Mouse (Mus musculus) MEL (cell line): ENCODE results near the gene Fhl3. TPM values are rescaled to one million over a fixed set of nuclear protein-coding genes. Genes with fewer than 3 reads are reported as not detected.

ENCODE experiments used
- DNase-seq: peaks from one replicate; pipeline ENCODE4 v3.0.0; 2011; ENCODE audit warnings: low read depth, low spot score
- H3K27ac ChIP-seq: 2 replicates; pipeline ENCODE4 v1.5.1; 2012; ENCODE audit warnings: low read depth, mild to moderate bottlenecking, control low read depth, low read length, moderate library complexity; ENCODE audit not compliant: control insufficient read depth
- H3K27me3 ChIP-seq, 2 experiments: fragments of 150-350 bp in 1 of 2; sonication (generic) in 1 of 2; 2 replicates each; pipeline ENCODE4 v1.6.1; 2012; ENCODE audit warnings: low read length in 2 of 2, mild to moderate bottlenecking in 2 of 2, improper control_type of control experiment in 1 of 2, moderate library complexity in 1 of 2; ENCODE audit not compliant: insufficient read depth in 2 of 2, control insufficient read depth in 1 of 2
- H3K36me3 ChIP-seq, 2 experiments: 2 replicates each; pipeline ENCODE4 v1.6.1; 2012 to 2014; ENCODE audit warnings: low read length in 2 of 2, improper control_type of control experiment in 1 of 2, inconsistent platforms in 1 of 2, mild to moderate bottlenecking in 1 of 2; ENCODE audit not compliant: insufficient read depth in 2 of 2, control insufficient read depth in 1 of 2
- H3K4me1 ChIP-seq, 2 experiments: fragments of 150-350 bp in 1 of 2; sonication (generic) in 1 of 2; 2 replicates each; pipeline ENCODE4 v1.6.1; 2012; ENCODE audit warnings: low read length in 2 of 2, improper control_type of control experiment in 1 of 2, mild to moderate bottlenecking in 1 of 2; ENCODE audit not compliant: insufficient read depth in 2 of 2, control insufficient read depth in 1 of 2
- H3K4me3 ChIP-seq, 2 experiments: fragments of 150-350 bp in 1 of 2; sonication (generic) in 1 of 2; 2 replicates each; pipeline ENCODE4 v1.5.1; 2012; ENCODE audit warnings: low read depth in 2 of 2, low read length in 2 of 2, mild to moderate bottlenecking in 2 of 2, moderate library complexity in 2 of 2, control low read depth in 1 of 2, improper control_type of control experiment in 1 of 2; ENCODE audit not compliant: control insufficient read depth in 1 of 2, insufficient read depth in 1 of 2
- H3K79me2 ChIP-seq: 2 replicates; pipeline ENCODE4 v1.6.1; 2012; ENCODE audit warnings: mild to moderate bottlenecking, low read length, moderate library complexity; ENCODE audit not compliant: control insufficient read depth, poor library complexity, insufficient read depth
- H3K9ac ChIP-seq: 2 replicates; pipeline ENCODE4 v1.6.1; 2012; ENCODE audit warnings: low read depth, mild to moderate bottlenecking, control low read depth, low read length, moderate library complexity; ENCODE audit not compliant: control insufficient read depth, poor library complexity, severe bottlenecking
- H3K9me3 ChIP-seq: fragments of 150-350 bp; sonication (generic); replicated peaks from 2 replicates; pipeline ENCODE4 v1.6.1; 2012; ENCODE audit warnings: mild to moderate bottlenecking, low read length, improper control_type of control experiment, moderate library complexity; ENCODE audit not compliant: insufficient read depth
- BHLHE40 ChIP-seq: IDR thresholded peaks from 2 replicates; pipeline ENCODE4 v1.6.1; 2012; ENCODE audit warnings: low read depth, mild to moderate bottlenecking, inconsistent platforms, low read length, improper control_type of control experiment, borderline replicate concordance
- CTCF ChIP-seq, 3 experiments: IDR thresholded peaks in 2 of 3; conservative IDR thresholded peaks in 1 of 3; 2 replicates each; pipeline ENCODE4 v1.5.1; 2011 to 2012; ENCODE audit warnings: low read length in 3 of 3, low read depth in 2 of 3, mild to moderate bottlenecking in 2 of 3, improper control_type of control experiment in 1 of 3, inconsistent platforms in 1 of 3, mixed read lengths in 1 of 3, moderate library complexity in 1 of 3; ENCODE audit not compliant: control insufficient read depth in 1 of 3, insufficient read depth in 1 of 3, poor library complexity in 1 of 3, severe bottlenecking in 1 of 3
- ELF1 ChIP-seq: IDR thresholded peaks from 2 replicates; pipeline ENCODE4 v1.6.1; 2014; ENCODE audit warnings: low read depth, mild to moderate bottlenecking, inconsistent platforms, low read length, improper control_type of control experiment, moderate library complexity
- ETS1 ChIP-seq: IDR thresholded peaks from 2 replicates; pipeline ENCODE4 v1.6.1; 2012; ENCODE audit warnings: low read depth, mild to moderate bottlenecking, inconsistent platforms, low read length, improper control_type of control experiment, moderate library complexity
- HCFC1 ChIP-seq: IDR thresholded peaks from 2 replicates; pipeline ENCODE4 v1.6.1; 2012; ENCODE audit warnings: low read depth, mild to moderate bottlenecking, inconsistent platforms, low read length, improper control_type of control experiment, moderate library complexity
- MEF2A ChIP-seq: IDR thresholded peaks from 2 replicates; pipeline ENCODE4 v1.6.1; 2014; ENCODE audit warnings: low read depth, mild to moderate bottlenecking, inconsistent platforms, low read length, improper control_type of control experiment; ENCODE audit not compliant: poor library complexity, insufficient replicate concordance, severe bottlenecking; ENCODE audit errors: extremely low read depth
- MXI1 ChIP-seq: IDR thresholded peaks from 2 replicates; pipeline ENCODE4 v1.6.1; 2011; ENCODE audit warnings: mild to moderate bottlenecking, low read depth, low read length, improper control_type of control experiment
- MYB ChIP-seq: IDR thresholded peaks from 2 replicates; pipeline ENCODE4 v1.6.1; 2011; ENCODE audit warnings: mild to moderate bottlenecking, low read depth, low read length, improper control_type of control experiment
- NELFE ChIP-seq: IDR thresholded peaks from 2 replicates; pipeline ENCODE4 v1.6.1; 2011; ENCODE audit warnings: low read depth, low read length, improper control_type of control experiment
- NRF1 ChIP-seq: IDR thresholded peaks from 2 replicates; pipeline ENCODE4 v1.6.1; 2014; ENCODE audit warnings: low read depth, mild to moderate bottlenecking, inconsistent platforms, low read length, improper control_type of control experiment, moderate library complexity; ENCODE audit not compliant: poor library complexity, insufficient read depth, severe bottlenecking
- POLR2AphosphoS5 ChIP-seq: IDR thresholded peaks from 2 replicates; pipeline ENCODE4 v1.6.1; 2012; ENCODE audit warnings: low read depth, borderline replicate concordance, mild to moderate bottlenecking, inconsistent platforms, low read length, moderate library complexity, mixed read lengths
- RAD21 ChIP-seq: IDR thresholded peaks from 2 replicates; pipeline ENCODE4 v1.6.1; 2011; ENCODE audit warnings: mild to moderate bottlenecking, low read depth, low read length, improper control_type of control experiment
- SIN3A ChIP-seq: IDR thresholded peaks from 2 replicates; pipeline ENCODE4 v1.6.1; 2012; ENCODE audit warnings: low read length, improper control_type of control experiment, inconsistent platforms
- SMC3 ChIP-seq: IDR thresholded peaks from 2 replicates; pipeline ENCODE4 v1.6.1; 2011; ENCODE audit warnings: low read depth, low read length, improper control_type of control experiment
- TAL1 ChIP-seq: IDR thresholded peaks from 2 replicates; pipeline ENCODE4 v1.6.1; 2012; ENCODE audit warnings: mild to moderate bottlenecking, inconsistent platforms, low read length, moderate library complexity, mixed read lengths
- TBP ChIP-seq: IDR thresholded peaks from 2 replicates; pipeline ENCODE4 v1.8.0; 2011; ENCODE audit warnings: low read depth, low read length, improper control_type of control experiment
- UBTF ChIP-seq: IDR thresholded peaks from 2 replicates; pipeline ENCODE4 v1.6.1; 2012; ENCODE audit warnings: low read depth, mild to moderate bottlenecking, inconsistent platforms, low read length, improper control_type of control experiment, moderate library complexity, borderline replicate concordance; ENCODE audit not compliant: insufficient read depth
- USF2 ChIP-seq, 2 experiments: IDR thresholded peaks; 2 replicates each; pipeline ENCODE4 v1.6.1; 2011 to 2012; ENCODE audit warnings: improper control_type of control experiment in 2 of 2, low read length in 2 of 2, borderline replicate concordance in 1 of 2, inconsistent platforms in 1 of 2, low read depth in 1 of 2, mild to moderate bottlenecking in 1 of 2; ENCODE audit not compliant: insufficient read depth in 1 of 2
- ZC3H11A ChIP-seq: IDR thresholded peaks from 2 replicates; pipeline ENCODE4 v1.6.1; 2012; ENCODE audit warnings: low read depth, mild to moderate bottlenecking, inconsistent platforms, low read length, improper control_type of control experiment
- polyA plus RNA-seq, 2 experiments: library from polyadenylated mRNA; stranded (reverse) in 1 of 2; unstranded in 1 of 2; fragments of >175 nt in 1 of 2; fragments of >200 nt in 1 of 2; gene quantifications; 2 replicates each; pipeline versions ENCODE4 v1.2.1 to v1.2.4; 2012; ENCODE audit warnings: low replicate concordance in 2 of 2, low read depth in 1 of 2; ENCODE audit not compliant: insufficient read length in 2 of 2, insufficient read depth in 1 of 2, missing spikeins in 1 of 2
- total RNA-seq: library from RNA; depleted of rRNA; stranded (reverse); fragments of 300-350 nt; gene quantifications from 2 replicates; pipeline ENCODE4 v1.2.3, GENCODE M21; 2012

Gene Fhl3
- total and polyA plus RNA-seq, 3 experiments, result 5.6 to 13.8 TPM; not detected in 1

GRCm38 (mm10) chr4:124709961-124710446 is 9.5 kb downstream of the Fhl3 start:
- H3K79me2 ChIP-seq, result peaks cover 4% of the 10 kb centered on the region
- peak overlapping the region; percentile 25; the same call in 1 of the 2 replicates for H3K27ac ChIP-seq
- peaks cover 0 to 17% of the 10 kb centered on the region in 2 experiments; a peak in 2 of 4 replicates for H3K4me1 ChIP-seq
- H3K9me3 ChIP-seq, result no peaks in the 10 kb centered on the region
- no peak overlapping the region for H3K4me3 ChIP-seq
- peaks cover 0 to 8% of the 10 kb centered on the region in 2 experiments; a peak in 2 of 4 replicates for H3K36me3 ChIP-seq
- no peak for DNase-seq
- H3K9ac ChIP-seq, result peak overlapping the region; percentile 0; the same call in 1 of the 2 replicates
- no peak for TF ChIP-seq TBP
- TF ChIP-seq TAL1, result no peak
- no peaks in the 10 kb centered on the region for H3K27me3 ChIP-seq

- TF ChIP-seq SIN3A (peak; percentile 34; the same call in 1 of the 2 replicates), ELF1 (0 out of 2 replicates have a peak, but pooled peaks have one; percentile 12), CTCF (IDR thresholded peaks at IDR 0.05 in 2 of 3, conservative IDR thresholded peaks at IDR 0.05 in 1 of 3; ENCODE audit: control insufficient read depth in 1 of 3, insufficient read depth in 1 of 3, low read depth in 2 of 3, low read length in 3 of 3, poor library complexity in 1 of 3, severe bottlenecking in 1 of 3) (peak; percentile 41 to 68 (median 58)), ETS1 (no peak), MYB (no peak), POLR2AphosphoS5 (no peak), MXI1 (no peak), SMC3 (peak; percentile 71), MEF2A (no peak), USF2 (IDR thresholded peaks at IDR 0.05; ENCODE audit: borderline replicate concordance in 1 of 2, insufficient read depth in 1 of 2, low read depth in 1 of 2, low read length in 2 of 2) (no peak), UBTF (no peak), HCFC1 (0 out of 2 replicates have a peak, but pooled peaks have one; percentile 41), NRF1 (no peak), RAD21 (peak; percentile 44), TBP (0 out of 2 replicates have a peak, but pooled peaks have one; percentile 22), BHLHE40 (no peak), ZC3H11A (peak; percentile 41; the same call in 1 of the 2 replicates), NELFE (no peak)
- H3K36me3 ChIP-seq, result peaks cover 0 to 5% of the 10 kb centered on the region in 2 experiments; a peak in 2 of 4 replicates
- no peaks in the 10 kb centered on the region for H3K27me3 ChIP-seq
- peaks cover 12% of the 10 kb centered on the region for H3K79me2 ChIP-seq
- peaks cover 0 to 13% of the 10 kb centered on the region in 2 experiments; a peak in 2 of 4 replicates for H3K4me1 ChIP-seq
- no peak overlapping the region for H3K27ac ChIP-seq
- H3K9ac ChIP-seq, result no peak overlapping the region
- peak; percentile 87 for DNase-seq
- H3K9me3 ChIP-seq, result no peaks in the 10 kb centered on the region
- H3K4me3 ChIP-seq, result peak overlapping the region in 1 of 2 experiments; percentile 2; a peak in 1 of 4 replicates
Measured at GRCm38 (mm10) chr4:124710776-124711291, 10.3 kb downstream of the Fhl3 start.
